Mouse (Mus musculus) small intestine, adult 2 months (tissue): Measurements from ENCODE around the gene Mnd1. TPM values are rescaled to one million over a fixed set of nuclear protein-coding genes. Genes with fewer than 3 reads are reported as not detected.

ENCODE experiments used
- H3K27ac ChIP-seq: fragments of 200-500 bp; 2 replicates; pipeline ENCODE4 v1.5.1; 2012; ENCODE audit warnings: low read depth, low read length, control low read depth, inconsistent platforms; ENCODE audit not compliant: insufficient read depth
- H3K27me3 ChIP-seq: fragments of 200-500 bp; 2 replicates; pipeline ENCODE4 v1.6.1; 2012; ENCODE audit warnings: mild to moderate bottlenecking, moderate library complexity, low read length, inconsistent platforms; ENCODE audit not compliant: control insufficient read depth, insufficient read depth
- H3K36me3 ChIP-seq: fragments of 200-500 bp; 2 replicates; pipeline ENCODE4 v1.6.1; 2012; ENCODE audit warnings: mild to moderate bottlenecking, low read length, control low read depth, inconsistent platforms; ENCODE audit not compliant: control insufficient read depth, insufficient read depth
- H3K4me1 ChIP-seq: fragments of 200-500 bp; 2 replicates; pipeline ENCODE4 v1.6.1; 2012; ENCODE audit warnings: low read length, inconsistent platforms, mixed read lengths; ENCODE audit not compliant: control insufficient read depth, insufficient read depth, insufficient read length
- H3K4me3 ChIP-seq: fragments of 200-500 bp; 2 replicates; pipeline ENCODE4 v1.5.1; 2012; ENCODE audit warnings: low read depth, mild to moderate bottlenecking, control low read depth, inconsistent platforms, low read length, moderate library complexity
- CTCF ChIP-seq: fragments of 200-500 bp; IDR thresholded peaks from 2 replicates; pipeline ENCODE4 v1.5.1; 2012; ENCODE audit warnings: low read depth, mild to moderate bottlenecking, control low read depth, inconsistent platforms, low read length, moderate library complexity, mixed read lengths; ENCODE audit not compliant: insufficient replicate concordance, insufficient read length; ENCODE audit errors: extremely low read depth
- POLR2A ChIP-seq: fragments of 200-500 bp; IDR thresholded peaks from 2 replicates; pipeline ENCODE4 v1.6.1; 2012; ENCODE audit warnings: low read depth, mild to moderate bottlenecking, control low read depth, inconsistent platforms, low read length, moderate library complexity
- WGBS: fragments of 180-500 bp; shearing (Covaris S2); methylation state at CpG from one replicate; pipeline ENCODE4 v1.1.7; 2018; 5-methylcytosine and 5-hydroxymethylcytosine counted together
- polyA plus RNA-seq: library from polyadenylated mRNA; depleted of rRNA; stranded (reverse); fragments of >200 nt; gene quantifications from 2 replicates; pipeline ENCODE4 v1.2.3, GENCODE M21; 2012; rRNA removed

Mnd1 gene
- polyA plus RNA-seq, 1 experiment: not detected

DNA sequence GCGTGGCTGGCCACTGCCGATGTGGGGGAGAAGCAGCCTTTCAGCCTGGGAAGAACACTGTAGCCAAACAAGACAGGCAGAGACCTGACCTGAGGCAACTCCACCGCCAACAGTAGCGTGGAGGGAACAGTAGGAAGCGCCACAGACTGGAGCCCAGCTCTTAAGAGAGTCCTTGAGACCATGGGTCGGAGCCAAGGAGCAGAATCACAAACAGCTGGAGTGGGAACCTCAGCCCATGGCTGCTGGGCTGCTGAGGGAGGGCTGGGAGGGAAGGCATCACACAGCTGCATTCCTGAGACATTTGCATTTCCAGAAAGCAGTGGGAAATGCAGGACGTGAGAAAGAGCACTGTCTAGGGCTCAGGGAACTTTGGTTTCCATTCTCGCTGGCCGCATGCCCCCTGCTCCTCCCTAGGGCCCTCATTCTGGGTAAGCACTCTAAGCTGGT, 106.8 kb downstream of the Mnd1 start:
- 43% methylated on average over 9 of the region's 9 CpGs for WGBS
- H3K27ac ChIP-seq: no peak overlapping the region
- no peaks in the 10 kb centered on the region for H3K4me1 ChIP-seq
- H3K27me3 ChIP-seq: no peaks in the 10 kb centered on the region
- H3K36me3 ChIP-seq: no peaks in the 10 kb centered on the region
- TF ChIP-seq POLR2A (no peak), CTCF (no peak)
- no peak overlapping the region for H3K4me3 ChIP-seq

- WGBS: 81% methylated on average over 8 of the region's 8 CpGs
- Histone ChIP-seq H3K4me3 (no peak overlapping the region), H3K36me3 (no peaks in the 10 kb centered on the region), H3K27me3 (no peaks in the 10 kb centered on the region), H3K27ac (no peak overlapping the region), H3K4me1 (no peaks in the 10 kb centered on the region)
- TF ChIP-seq POLR2A: no peak
- no peak for TF ChIP-seq CTCF
These were observed 109.4 kb downstream of the Mnd1 start for GRCm38 (mm10) chr3:84046206-84046605.

DNA sequence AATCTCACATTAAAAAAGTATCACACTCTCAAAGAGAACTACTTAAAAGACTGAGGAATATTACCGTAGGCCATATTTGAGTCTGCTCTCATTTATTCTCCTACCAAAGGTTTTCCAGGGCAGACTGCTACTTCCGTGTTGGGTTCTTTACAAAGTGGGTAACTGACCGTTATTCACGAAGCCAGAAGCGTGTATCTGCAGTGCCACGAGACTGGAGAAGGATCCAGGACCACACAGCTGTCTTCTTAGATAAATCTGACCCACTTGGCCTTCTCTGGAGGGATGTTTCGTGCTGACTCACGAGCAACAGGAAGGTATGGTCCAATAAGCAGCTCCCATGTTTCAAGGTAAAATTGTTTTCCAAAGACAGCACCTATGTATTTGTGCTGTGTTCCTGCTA, 113.8 kb downstream of the Mnd1 start:
- H3K27ac ChIP-seq: no peak overlapping the region
- peaks cover 7% of the 10 kb centered on the region for H3K4me1 ChIP-seq
- H3K27me3 ChIP-seq: no peaks in the 10 kb centered on the region
- no peak for TF ChIP-seq CTCF
- no peak for TF ChIP-seq POLR2A
- H3K36me3 ChIP-seq: no peaks in the 10 kb centered on the region
- WGBS: 91% methylated on average over 8 of the region's 8 CpGs
- H3K4me3 ChIP-seq: no peak overlapping the region

DNA sequence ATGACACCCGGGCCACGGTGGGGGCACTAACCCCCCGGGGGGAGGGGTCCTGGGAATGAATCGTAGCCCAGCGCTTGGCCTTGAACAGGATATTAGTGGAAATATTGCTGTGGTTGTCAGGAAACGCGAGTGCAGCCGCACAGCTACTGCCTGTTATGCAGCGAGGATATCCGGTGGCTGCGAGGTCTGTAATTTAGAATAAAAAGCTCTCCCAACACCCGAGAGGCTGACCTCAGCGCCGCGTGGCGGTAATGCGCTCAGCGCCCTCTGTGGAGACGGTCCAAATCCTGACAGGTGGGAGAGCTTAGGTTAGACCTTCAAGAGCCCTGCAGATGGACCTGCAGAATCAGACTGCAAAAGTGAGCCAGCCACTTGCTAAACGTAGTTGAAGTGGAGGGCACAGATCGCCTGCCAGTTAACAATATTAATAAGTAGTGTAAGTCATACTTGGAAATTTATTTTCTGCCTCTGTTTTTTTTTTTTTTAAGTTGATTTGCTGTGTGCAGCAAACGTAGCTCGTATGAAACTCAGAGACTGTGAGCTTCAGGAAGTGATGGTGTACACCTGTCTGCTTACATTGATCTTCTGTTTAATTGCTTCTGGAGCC, 115.0 kb downstream of the Mnd1 start:
- TF ChIP-seq CTCF (no peak), POLR2A (no peak)
- Histone ChIP-seq H3K27ac (peak overlapping the region; percentile 79), H3K4me1 (peaks cover 7% of the 10 kb centered on the region), H3K4me3 (peak overlapping the region; percentile 69), H3K27me3 (no peaks in the 10 kb centered on the region), H3K36me3 (no peaks in the 10 kb centered on the region)
- WGBS: 1% methylated on average over 23 of the region's 23 CpGs

DNA sequence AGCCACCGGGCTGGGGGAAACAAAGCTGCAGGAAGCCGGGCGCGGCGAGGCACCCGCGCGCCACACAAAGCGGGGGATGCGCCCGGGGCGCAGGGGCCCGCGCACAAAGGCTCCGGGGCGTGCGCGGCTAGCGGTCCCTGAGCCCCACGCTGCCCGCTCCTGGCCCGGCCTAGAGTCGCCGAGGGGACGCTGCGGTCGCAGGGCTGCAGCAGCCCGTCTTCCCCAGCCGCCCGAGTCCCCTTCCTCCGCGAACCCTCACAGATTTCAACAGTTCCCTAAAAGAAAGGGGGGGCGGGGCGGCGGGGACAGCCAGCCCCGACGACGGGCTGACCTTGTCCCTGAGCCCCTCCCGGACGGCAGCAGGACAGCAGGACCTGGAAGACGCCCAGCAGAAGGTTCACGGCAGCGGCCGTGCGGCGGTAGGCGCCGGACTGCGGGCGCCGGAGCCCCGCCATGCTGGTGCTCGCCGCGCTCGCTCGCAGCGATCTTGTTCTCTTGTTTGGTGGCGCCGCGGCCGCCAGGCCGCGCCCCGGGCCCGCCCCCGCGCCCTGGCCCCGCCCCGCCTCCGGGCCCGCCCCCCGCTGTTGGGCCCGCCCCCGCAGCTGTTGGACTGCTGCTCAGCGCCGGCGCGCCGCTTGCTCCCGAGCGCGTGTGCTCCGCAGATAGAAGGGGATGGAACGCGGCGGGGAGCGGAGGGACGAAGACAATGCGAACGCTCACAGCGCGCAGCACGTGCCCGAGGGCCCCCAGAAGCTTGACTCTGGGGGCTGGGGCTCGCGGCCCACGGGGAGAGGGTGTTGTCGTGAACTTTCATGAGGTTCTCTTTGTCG, 115.7 kb downstream of the Mnd1 start, which contains the start of gene Tmem131l:
Gene Tmem131l, minus strand, starts transcription at position 530 of the 830 bp plus-strand sequence.
- TF ChIP-seq CTCF (no peak), POLR2A (peak; percentile 88)

DNA sequence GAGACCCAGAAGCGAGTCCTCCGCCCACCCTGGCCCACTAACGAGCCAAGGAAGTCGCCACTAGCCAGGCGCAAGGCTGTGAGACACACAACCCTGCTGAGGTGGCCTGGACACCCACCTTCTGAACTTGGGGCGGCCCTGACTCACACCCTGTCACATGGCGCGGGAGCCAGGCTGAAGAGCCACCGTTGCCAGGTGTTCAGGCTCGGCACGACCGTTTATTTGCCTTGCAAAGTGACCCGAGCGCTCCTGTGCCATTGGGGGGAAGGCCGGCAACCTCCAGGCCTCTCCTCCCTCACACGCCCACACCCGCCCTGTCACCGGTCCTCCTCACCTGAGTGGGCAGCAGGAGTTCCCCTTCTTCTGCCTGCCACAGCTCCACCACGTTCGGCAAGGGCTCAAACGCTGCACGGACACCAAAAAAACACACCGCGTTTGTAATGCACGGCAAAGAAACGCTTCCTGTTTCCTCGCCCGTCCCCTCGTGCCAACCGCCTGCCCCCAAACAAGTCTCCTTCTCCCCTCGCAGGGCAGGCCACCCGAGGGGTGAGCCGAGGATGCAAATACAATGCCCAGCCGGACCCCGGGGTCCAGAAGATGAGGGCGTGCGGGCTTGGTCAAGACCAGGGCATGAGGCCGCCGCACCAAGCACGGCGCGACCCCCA, 116.5 kb downstream of the Mnd1 start:
- no peak for TF ChIP-seq CTCF
- TF ChIP-seq POLR2A: peak; percentile 54; the same call in 1 of the 2 replicates
- Histone ChIP-seq H3K4me3 (peak overlapping the region; percentile 98), H3K27me3 (no peaks in the 10 kb centered on the region), H3K4me1 (peaks cover 9% of the 10 kb centered on the region), H3K27ac (peak overlapping the region; percentile 64), H3K36me3 (no peaks in the 10 kb centered on the region)
- WGBS: under 1% methylated on average over 42 of the region's 42 CpGs

More for the DNA sequence above, 115.7 kb downstream of the Mnd1 start, which contains the start of gene Tmem131l:
- Histone ChIP-seq H3K27me3 (no peaks in the 10 kb centered on the region), H3K4me1 (peaks cover 7% of the 10 kb centered on the region), H3K4me3 (peak within 1 kb of the TSS; percentile 98), H3K36me3 (no peaks in the 10 kb centered on the region), H3K27ac (peak within 1 kb of the TSS; percentile 79)
- WGBS: 1% methylated on average over 100 of the region's 100 CpGs

DNA sequence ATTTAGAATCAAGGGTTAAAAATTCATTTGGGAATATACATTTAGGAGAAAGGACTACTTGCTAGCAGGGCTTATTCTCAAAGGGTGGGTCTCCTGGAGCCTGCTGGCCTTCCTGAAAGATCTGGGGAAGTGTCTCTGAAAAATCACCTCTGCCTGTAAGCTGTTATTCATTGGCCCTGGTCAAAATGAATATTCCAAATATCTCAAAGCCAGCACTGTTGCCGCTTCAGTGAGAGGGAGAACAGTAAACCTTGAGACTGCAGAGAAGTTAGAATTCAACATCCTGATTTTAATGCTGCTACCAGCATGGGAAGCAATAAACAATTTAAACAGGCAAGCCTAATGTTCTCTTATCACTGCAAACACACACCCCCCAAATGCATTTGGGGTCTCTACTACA, 117.5 kb downstream of the Mnd1 start:
- Histone ChIP-seq H3K36me3 (no peaks in the 10 kb centered on the region), H3K27me3 (no peaks in the 10 kb centered on the region), H3K27ac (no peak overlapping the region), H3K4me1 (peaks cover 9% of the 10 kb centered on the region), H3K4me3 (no peak overlapping the region)
- TF ChIP-seq POLR2A (no peak), CTCF (no peak)
- 52% methylated on average over 1 of the region's 1 CpGs for WGBS

Other genes starting within 250 kb of the Mnd1 start
- gene Tmem131l, start 115.6 kb downstream of the Mnd1 start, polyA plus RNA-seq: 10.3 and 13.2 TPM in 2 replicates
- gene Gm6525, start 18.3 kb upstream of the Mnd1 start, polyA plus RNA-seq: not detected in 2 replicates
- gene Trim2, start 151.1 kb upstream of the Mnd1 start, polyA plus RNA-seq: 26.1 and 52.4 TPM in 2 replicates